Mouse (Mus musculus): Measurements from ENCODE around the gene Ckap5. TPM values are rescaled to one million over a fixed set of nuclear protein-coding genes. Genes with fewer than 3 reads are reported as not detected.
"Not testable (repeated sequence)": the region's sequence is repeated elsewhere in the genome, so short reads cannot be mapped to it uniquely, and the experiment has no call there.

Gene Ckap5
- 77.0 and 77.6 TPM in 2 replicates for polyA plus RNA-seq (2014; fragmentation: Nextera tagmentation; extraction: Ambion mirVana)

GRCm38 (mm10) chr2:91526294-91527146 lies at the start of gene Ckap5:
Ckap5 (plus strand) TSS chr2:91526762.
- H3K36me3 ChIP-seq (ENCODE audit: control insufficient read depth, insufficient read depth, low read length): 0 out of 2 replicates have a peak, but pooled peaks cover 4% of the 10 kb centered on the region
- peak within 1 kb of the TSS; percentile 91 for H3K4me3 ChIP-seq (ENCODE audit: low read depth, low read length)
- ATAC-seq (replicated peaks; ENCODE audit: low FRiP score, low TSS enrichment, low read depth): peak; percentile 97
- no peaks in the 10 kb centered on the region for H3K9me3 ChIP-seq (ENCODE audit: control insufficient read depth, low read length)
- peaks cover 3% of the 10 kb centered on the region; the same call in 1 of the 2 replicates for H3K4me1 ChIP-seq (replicated peaks; ENCODE audit: control insufficient read depth, insufficient read depth, low read length)
- H3K27me3 ChIP-seq (replicated peaks; ENCODE audit: control insufficient read depth, insufficient read depth, low read length): no peaks in the 10 kb centered on the region
- peak within 1 kb of the TSS; percentile 86 for H3K27ac ChIP-seq (ENCODE audit: low read depth)
- H3K9ac ChIP-seq (ENCODE audit: low read length): peak within 1 kb of the TSS; percentile 98
- under 1% methylated on average over 62 of the region's 64 CpGs for WGBS
- DNase-seq (ENCODE audit: low spot score): peak; percentile 96
- peak within 1 kb of the TSS; percentile 76 for H3K4me2 ChIP-seq (ENCODE audit: low read length)

GRCm38 (mm10) chr2:91476841-91477240 lies 49.7 kb upstream of the Ckap5 start:
- Histone ChIP-seq H3K4me2 (ENCODE audit: low read length) (no peak overlapping the region), H3K4me3 (ENCODE audit: low read depth, low read length) (no peak overlapping the region), H3K4me1 (replicated peaks; ENCODE audit: control insufficient read depth, insufficient read depth, low read length) (no peaks in the 10 kb centered on the region), H3K9me3 (ENCODE audit: control insufficient read depth, low read length) (no peaks in the 10 kb centered on the region), H3K36me3 (ENCODE audit: control insufficient read depth, insufficient read depth, low read length) (peaks cover 84% of the 10 kb centered on the region), H3K9ac (ENCODE audit: low read length) (no peak overlapping the region), H3K27ac (ENCODE audit: low read depth) (no peak overlapping the region), H3K27me3 (replicated peaks; ENCODE audit: control insufficient read depth, insufficient read depth, low read length) (no peaks in the 10 kb centered on the region)
- ATAC-seq (replicated peaks; ENCODE audit: low FRiP score, low TSS enrichment, low read depth): no peak
- 82% methylated on average over 7 of the region's 7 CpGs for WGBS
- DNase-seq (ENCODE audit: low spot score): no peak

GRCm38 (mm10) chr2:91480399-91480801 lies 46.2 kb upstream of the Ckap5 start:
- Histone ChIP-seq H3K27ac (ENCODE audit: low read depth) (no peak overlapping the region), H3K9me3 (ENCODE audit: control insufficient read depth, low read length) (no peaks in the 10 kb centered on the region), H3K27me3 (replicated peaks; ENCODE audit: control insufficient read depth, insufficient read depth, low read length) (no peaks in the 10 kb centered on the region), H3K4me3 (ENCODE audit: low read depth, low read length) (no peak overlapping the region), H3K9ac (ENCODE audit: low read length) (no peak overlapping the region), H3K4me2 (ENCODE audit: low read length) (no peak overlapping the region), H3K36me3 (ENCODE audit: control insufficient read depth, insufficient read depth, low read length) (peaks cover 68% of the 10 kb centered on the region), H3K4me1 (replicated peaks; ENCODE audit: control insufficient read depth, insufficient read depth, low read length) (no peaks in the 10 kb centered on the region)
- no peak for DNase-seq (ENCODE audit: low spot score)
- WGBS: 95% methylated on average over 9 of the region's 9 CpGs
- ATAC-seq (replicated peaks; ENCODE audit: low FRiP score, low TSS enrichment, low read depth): no peak

GRCm38 (mm10) chr2:91480805-91481514 lies 45.6 kb upstream of the Ckap5 start:
- peak; percentile 43; the same call in 1 of the 2 replicates for ATAC-seq (replicated peaks; ENCODE audit: low FRiP score, low TSS enrichment, low read depth)
- H3K4me1 ChIP-seq (replicated peaks; ENCODE audit: control insufficient read depth, insufficient read depth, low read length): no peaks in the 10 kb centered on the region
- no peak overlapping the region for H3K4me3 ChIP-seq (ENCODE audit: low read depth, low read length)
- H3K9ac ChIP-seq (ENCODE audit: low read length): no peak overlapping the region
- no peak overlapping the region for H3K4me2 ChIP-seq (ENCODE audit: low read length)
- H3K36me3 ChIP-seq (ENCODE audit: control insufficient read depth, insufficient read depth, low read length): peaks cover 68% of the 10 kb centered on the region
- H3K27me3 ChIP-seq (replicated peaks; ENCODE audit: control insufficient read depth, insufficient read depth, low read length): no peaks in the 10 kb centered on the region
- DNase-seq (ENCODE audit: low spot score): no peak
- H3K27ac ChIP-seq (ENCODE audit: low read depth): no peak overlapping the region
- no peaks in the 10 kb centered on the region for H3K9me3 ChIP-seq (ENCODE audit: control insufficient read depth, low read length)
- WGBS: 70% methylated on average over 6 of the region's 6 CpGs

- H3K4me1 ChIP-seq (replicated peaks; ENCODE audit: control insufficient read depth, insufficient read depth, low read length): no peaks in the 10 kb centered on the region
- no peak for ATAC-seq (replicated peaks; ENCODE audit: low FRiP score, low TSS enrichment, low read depth)
- 85% methylated on average over 4 of the region's 4 CpGs for WGBS
- no peak overlapping the region for H3K9ac ChIP-seq (ENCODE audit: low read length)
- H3K4me3 ChIP-seq (ENCODE audit: low read depth, low read length): no peak overlapping the region
- H3K27me3 ChIP-seq (replicated peaks; ENCODE audit: control insufficient read depth, insufficient read depth, low read length): no peaks in the 10 kb centered on the region
- H3K4me2 ChIP-seq (ENCODE audit: low read length): no peak overlapping the region
- no peak overlapping the region for H3K27ac ChIP-seq (ENCODE audit: low read depth)
- H3K9me3 ChIP-seq (ENCODE audit: control insufficient read depth, low read length): no peaks in the 10 kb centered on the region
- H3K36me3 ChIP-seq (ENCODE audit: control insufficient read depth, insufficient read depth, low read length): peaks cover 65% of the 10 kb centered on the region
- no peak for DNase-seq (ENCODE audit: low spot score)
Measured at GRCm38 (mm10) chr2:91484698-91485097, 41.9 kb upstream of the Ckap5 start.

- Histone ChIP-seq H3K36me3 (ENCODE audit: control insufficient read depth, insufficient read depth, low read length) (peaks cover 68% of the 10 kb centered on the region), H3K4me1 (replicated peaks; ENCODE audit: control insufficient read depth, insufficient read depth, low read length) (no peaks in the 10 kb centered on the region), H3K4me2 (ENCODE audit: low read length) (no peak overlapping the region), H3K27ac (ENCODE audit: low read depth) (no peak overlapping the region), H3K9ac (ENCODE audit: low read length) (no peak overlapping the region), H3K9me3 (ENCODE audit: control insufficient read depth, low read length) (no peaks in the 10 kb centered on the region), H3K27me3 (replicated peaks; ENCODE audit: control insufficient read depth, insufficient read depth, low read length) (no peaks in the 10 kb centered on the region), H3K4me3 (ENCODE audit: low read depth, low read length) (no peak overlapping the region)
- DNase-seq (ENCODE audit: low spot score) (no peak), ATAC-seq (replicated peaks; ENCODE audit: low FRiP score, low TSS enrichment, low read depth) (no peak)
- WGBS: 84% methylated on average over 6 of the region's 6 CpGs
Measured at GRCm38 (mm10) chr2:91485256-91485655, 41.3 kb upstream of the Ckap5 start.

GRCm38 (mm10) chr2:91487295-91487694 lies 39.3 kb upstream of the Ckap5 start:
- H3K9me3 ChIP-seq (ENCODE audit: control insufficient read depth, low read length); H3K27me3 ChIP-seq (replicated peaks; ENCODE audit: control insufficient read depth, insufficient read depth, low read length); H3K4me3 ChIP-seq (ENCODE audit: low read depth, low read length); ATAC-seq (replicated peaks; ENCODE audit: low FRiP score, low TSS enrichment, low read depth); DNase-seq (ENCODE audit: low spot score); H3K4me2 ChIP-seq (ENCODE audit: low read length); H3K27ac ChIP-seq (ENCODE audit: low read depth); H3K4me1 ChIP-seq (replicated peaks; ENCODE audit: control insufficient read depth, insufficient read depth, low read length); H3K9ac ChIP-seq (ENCODE audit: low read length): not testable (repeated sequence)
- WGBS: 75% methylated on average over 1 of the region's 3 CpGs
- peaks cover 77% of the 10 kb centered on the region for H3K36me3 ChIP-seq (ENCODE audit: control insufficient read depth, insufficient read depth, low read length)

GRCm38 (mm10) chr2:91492071-91492635 lies 34.4 kb upstream of the Ckap5 start:
- no peak overlapping the region for H3K27ac ChIP-seq (ENCODE audit: low read depth)
- H3K27me3 ChIP-seq (replicated peaks; ENCODE audit: control insufficient read depth, insufficient read depth, low read length): no peaks in the 10 kb centered on the region
- DNase-seq (ENCODE audit: low spot score): no peak
- WGBS: 94% methylated on average over 12 of the region's 12 CpGs
- no peaks in the 10 kb centered on the region for H3K4me1 ChIP-seq (replicated peaks; ENCODE audit: control insufficient read depth, insufficient read depth, low read length)
- no peak overlapping the region for H3K9ac ChIP-seq (ENCODE audit: low read length)
- peaks cover 90% of the 10 kb centered on the region for H3K36me3 ChIP-seq (ENCODE audit: control insufficient read depth, insufficient read depth, low read length)
- H3K9me3 ChIP-seq (ENCODE audit: control insufficient read depth, low read length): no peaks in the 10 kb centered on the region
- no peak overlapping the region for H3K4me2 ChIP-seq (ENCODE audit: low read length)
- no peak overlapping the region for H3K4me3 ChIP-seq (ENCODE audit: low read depth, low read length)
- ATAC-seq (replicated peaks; ENCODE audit: low FRiP score, low TSS enrichment, low read depth): no peak
